Mouse (Mus musculus): Measurements from ENCODE around the gene Pfdn2. TPM values are rescaled to one million over a fixed set of nuclear protein-coding genes. Genes with fewer than 3 reads are reported as not detected.

The Pfdn2 gene
- total RNA-seq, 1 experiment from 2014 or later, result 140 TPM

GRCm38 (mm10) chr1:171407263-171407662 is 61.8 kb downstream of the Pfdn2 start:
- DNase-seq, result no peak

Other genes with a start within 250 kb of the Pfdn2 start
- 0.71 and 1.9 TPM in 2 replicates for gene Cfap126, start 231.8 kb upstream of the Pfdn2 start, total RNA-seq (2021)
- 733 and 773 TPM in 2 replicates for gene Sdhc, start 195.1 kb upstream of the Pfdn2 start, total RNA-seq (2021)
- 1.5 and 3.2 TPM in 2 replicates for gene Mpz, start 195.0 kb upstream of the Pfdn2 start, total RNA-seq (2021)
- 37.7 and 40.5 TPM in 2 replicates for gene Pcp4l1, start 149.4 kb upstream of the Pfdn2 start, total RNA-seq (2021)
- 0.83 and 12.4 TPM in 2 replicates for gene Nr1i3, start 131.7 kb upstream of the Pfdn2 start, total RNA-seq (2021)
- 52.7 and 58.6 TPM in 2 replicates for gene Tomm40l, start 123.2 kb upstream of the Pfdn2 start, total RNA-seq (2021)
- 80.2 and 1,683 TPM in 2 replicates for gene Apoa2, start 120.6 kb upstream of the Pfdn2 start, total RNA-seq (2021)
- 13.4 and 18.8 TPM in 2 replicates for gene Fcer1g, start 111.3 kb upstream of the Pfdn2 start, total RNA-seq (2021)
- gene Adamts4, start 95.2 kb upstream of the Pfdn2 start, total RNA-seq (2021), result 3.1 and 3.4 TPM in 2 replicates
- 875 and 896 TPM in 2 replicates for gene Ndufs2, start 94.3 kb upstream of the Pfdn2 start, total RNA-seq (2021)
- gene B4galt3, start 75.3 kb upstream of the Pfdn2 start, total RNA-seq (2021), result 31.1 and 34.1 TPM in 2 replicates
- gene Ppox, start 64.5 kb upstream of the Pfdn2 start, total RNA-seq (2021), result 34.8 and 38.1 TPM in 2 replicates
- gene Usp21, start 57.7 kb upstream of the Pfdn2 start, total RNA-seq (2021), result 36.5 and 37.2 TPM in 2 replicates
- 128 and 133 TPM in 2 replicates for gene Ufc1, start 50.6 kb upstream of the Pfdn2 start, total RNA-seq (2021)
- gene Dedd, start 16.5 kb upstream of the Pfdn2 start, total RNA-seq (2021), result 33.7 and 36.1 TPM in 2 replicates
- gene Nit1, start within 50 bp of the Pfdn2 start, total RNA-seq (2021), result 62.1 and 62.8 TPM in 2 replicates
- 3.1 and 5.1 TPM in 2 replicates for gene Klhdc9, start 15.1 kb downstream of the Pfdn2 start, total RNA-seq (2021)
- gene Nectin4, start 24.4 kb downstream of the Pfdn2 start, total RNA-seq (2021), result 0.11 TPM in 2 replicates
- 3.4 and 13.3 TPM in 2 replicates for gene Arhgap30, start 43.3 kb downstream of the Pfdn2 start, total RNA-seq (2021)
- 49.6 and 69.1 TPM in 2 replicates for gene Usf1, start 65.6 kb downstream of the Pfdn2 start, total RNA-seq (2021)
- 2.6 and 11.3 TPM in 2 replicates for gene Tstd1, start 73.2 kb downstream of the Pfdn2 start, total RNA-seq (2021)
- gene F11r, start 91.9 kb downstream of the Pfdn2 start, total RNA-seq (2021), result 59.6 and 66.3 TPM in 2 replicates
- 7.3 and 9.7 TPM in 2 replicates for gene Alyref2, start 157.8 kb downstream of the Pfdn2 start, total RNA-seq (2021)
- not detected in 2 replicates for gene Itln1, start 189.6 kb downstream of the Pfdn2 start, total RNA-seq (2021)
- gene Cd244a, start 213.5 kb downstream of the Pfdn2 start, total RNA-seq (2021), result 0.48 and 1.3 TPM in 2 replicates